Mouse (Mus musculus) brain, embryonic 14.5 days (tissue): ENCODE results near the gene Dnajb6. TPM values are rescaled to one million over a fixed set of nuclear protein-coding genes. Genes with fewer than 3 reads are reported as not detected.
"Not testable (repeated sequence)": the region's sequence is repeated elsewhere in the genome, so short reads cannot be mapped to it uniquely, and the experiment has no call there.

ENCODE experiments used
- DNase-seq: peaks from one replicate; pipeline ENCODE4 v3.0.0-alpha.2; 2011; ENCODE audit warnings: low read depth
- CTCF ChIP-seq: fragments of 200-500 bp; IDR thresholded peaks from 2 replicates; pipeline ENCODE4 v1.5.1; 2012; ENCODE audit warnings: inconsistent platforms, mild to moderate bottlenecking, moderate library complexity, borderline replicate concordance; ENCODE audit not compliant: insufficient read depth, insufficient read length; ENCODE audit errors: extremely low read depth
- POLR2A ChIP-seq: fragments of 200-500 bp; IDR thresholded peaks from 2 replicates; pipeline ENCODE4 v1.6.1; 2012; ENCODE audit warnings: mild to moderate bottlenecking, inconsistent platforms, borderline replicate concordance; ENCODE audit not compliant: poor library complexity, insufficient read depth, insufficient read length, severe bottlenecking; ENCODE audit errors: extremely low read depth
- polyA plus RNA-seq: library from polyadenylated mRNA; depleted of rRNA; stranded (reverse); fragments of >200 nt; gene quantifications from 2 replicates; pipeline ENCODE4 v1.2.3, GENCODE M21; 2012; rRNA removed

The Dnajb6 gene
- polyA plus RNA-seq, result 183 and 201 TPM in 2 replicates

GRCm38 (mm10) chr5:29735557-29736061 is at the start of gene Dnajb6, which contains the start of gene Gm5129:
Gene Dnajb6, plus strand, starts transcription at chr5:29735688.
Gene Gm5129, minus strand, starts transcription at chr5:29735936.
- TF ChIP-seq CTCF, result no peak
- peak; percentile 23 for TF ChIP-seq POLR2A
- peak; percentile 99 for DNase-seq

GRCm38 (mm10) chr5:29687671-29688070 is 47.8 kb upstream of the Dnajb6 start:
- peak; percentile 53 for DNase-seq
- TF ChIP-seq CTCF, result peak; percentile 70; the same call in 1 of the 2 replicates
- no peak for TF ChIP-seq POLR2A

GRCm38 (mm10) chr5:29688352-29688751 is 47.1 kb upstream of the Dnajb6 start:
- TF ChIP-seq POLR2A (no peak), CTCF (no peak)
- peak; percentile 5 for DNase-seq

- DNase-seq, result no peak
- no peak for TF ChIP-seq CTCF
- TF ChIP-seq POLR2A, result no peak
These were observed 37.0 kb upstream of the Dnajb6 start for GRCm38 (mm10) chr5:29698493-29698892.

- DNase-seq, result no peak
- TF ChIP-seq CTCF, result no peak
- TF ChIP-seq POLR2A, result no peak
These were observed 35.8 kb upstream of the Dnajb6 start for GRCm38 (mm10) chr5:29699520-29700202.

GRCm38 (mm10) chr5:29707241-29707640 is 28.2 kb upstream of the Dnajb6 start:
- DNase-seq, result no peak
- no peak for TF ChIP-seq POLR2A
- no peak for TF ChIP-seq CTCF

GRCm38 (mm10) chr5:29708258-29708657 is 27.2 kb upstream of the Dnajb6 start:
- DNase-seq, result no peak
- TF ChIP-seq CTCF (no peak), POLR2A (no peak)

- no peak for DNase-seq
These were observed 23.9 kb upstream of the Dnajb6 start for GRCm38 (mm10) chr5:29711631-29712030.

GRCm38 (mm10) chr5:29712906-29713305 is 22.6 kb upstream of the Dnajb6 start:
- TF ChIP-seq CTCF, result no peak
- no peak for TF ChIP-seq POLR2A
- no peak for DNase-seq

More at GRCm38 (mm10) chr5:29711631-29712030, 23.9 kb upstream of the Dnajb6 start:
- no peak for TF ChIP-seq CTCF
- TF ChIP-seq POLR2A, result no peak

GRCm38 (mm10) chr5:29721159-29721558 is 14.3 kb upstream of the Dnajb6 start:
- DNase-seq, result no peak
- no peak for TF ChIP-seq CTCF
- TF ChIP-seq POLR2A, result no peak

- TF ChIP-seq CTCF, result no peak
- no peak for TF ChIP-seq POLR2A
- no peak for DNase-seq
These were observed 10.1 kb upstream of the Dnajb6 start for GRCm38 (mm10) chr5:29725369-29725768.

GRCm38 (mm10) chr5:29726070-29726469 is 9.4 kb upstream of the Dnajb6 start:
- DNase-seq, result not testable (repeated sequence)
